Mouse (Mus musculus) lung, postnatal 0 days (tissue): ENCODE results near the gene Exoc7.
A peak's percentile ranks its signal among the peaks of the same experiment; 100 is the strongest.

Experiments used
- CTCF ChIP-seq: IDR thresholded peaks from 2 replicates; pipeline ENCODE4 v1.5.1; 2016; ENCODE audit warnings: antibody characterized with exemption, mild to moderate bottlenecking
- EP300 ChIP-seq: IDR thresholded peaks from 2 replicates; pipeline ENCODE4 v1.6.1; 2016; ENCODE audit warnings: antibody characterized with exemption, mild to moderate bottlenecking, control low read depth

- TF ChIP-seq CTCF (peak; percentile 97), EP300 (no peak)
Observed at GRCm38 (mm10) chr11:116318719-116319659, 12.0 kb upstream of the Exoc7 start.
